Mouse (Mus musculus) right cerebral cortex, postnatal 10 days (tissue): ENCODE measurements at regions not wholly inside any gene's neighbourhood (a gene's known extent, or its start where the extent isn't known, plus 50 kb on each side); places are given as distances from the start of the nearest gene placed in this dataset.
A peak's percentile ranks its signal among the peaks of the same experiment; 100 is the strongest.

Experiments
- DNase-seq, 2 experiments: peaks; one replicate each; pipeline ENCODE4 v3.0.0; 2021; ENCODE audit warnings: low spot score in 2 of 2

- no peak for DNase-seq
These were observed 180.0 kb upstream of the Gli3 start for GRCm38 (mm10) chr13:15283065-15283464.

GRCm38 (mm10) chr13:15298457-15298856 lies 164.6 kb upstream of the Gli3 start:
- no peak for DNase-seq

- DNase-seq = no peak
These were observed 137.6 kb upstream of the Gli3 start for GRCm38 (mm10) chr13:15325413-15325812.

GRCm38 (mm10) chr13:15326146-15326545 lies 136.9 kb upstream of the Gli3 start:
- DNase-seq = no peak

GRCm38 (mm10) chr13:15329561-15329960 lies 133.5 kb upstream of the Gli3 start:
- DNase-seq = no peak

GRCm38 (mm10) chr13:15343474-15343873 lies 119.6 kb upstream of the Gli3 start:
- DNase-seq = no peak

- DNase-seq = no peak
These were observed 116.2 kb upstream of the Gli3 start for GRCm38 (mm10) chr13:15346866-15347265.

GRCm38 (mm10) chr13:15366437-15366836 lies 96.6 kb upstream of the Gli3 start:
- no peak for DNase-seq

- peak; percentile 25 to 27 for DNase-seq
These were observed 83.0 kb upstream of the Gli3 start for GRCm38 (mm10) chr13:15380081-15380480.

- no peak for DNase-seq
These were observed 67.8 kb upstream of the Gli3 start for GRCm38 (mm10) chr13:15395249-15395648.

GRCm38 (mm10) chr13:15395694-15396093 lies 67.3 kb upstream of the Gli3 start:
- no peak for DNase-seq

GRCm38 (mm10) chr13:15398677-15399076 lies 64.4 kb upstream of the Gli3 start:
- DNase-seq = no peak
